Mouse (Mus musculus) Patski (cell line): ENCODE results near the gene H2-T22. TPM values are rescaled to one million over a fixed set of nuclear protein-coding genes. Genes with fewer than 3 reads are reported as not detected.
A peak's percentile ranks its signal among the peaks of the same experiment; 100 is the strongest.

Experiments
- ATAC-seq: fragments of 100-300 bp; one replicate; pipeline ENCODE4 v1.8.0; 2021
- CTCF ChIA-PET: fragments of 350-600 bp; sonication (Branson Sonifier 250); formaldehyde crosslinking; loops from one replicate; lab custom pipeline; 2022; ENCODE audit warnings: inconsistent platforms; lab: Charles Lee
- POLR2A ChIA-PET: fragments of 350-600 bp; sonication (Branson Sonifier 250); formaldehyde crosslinking; loops from one replicate; lab custom pipeline; 2022; ENCODE audit warnings: antibody characterized with exemption, inconsistent platforms; lab: Charles Lee
- DNase-seq: peaks from one replicate; pipeline ENCODE4 v3.0.0-alpha.2; 2011; ENCODE audit warnings: low read depth, low spot score
- H3K27me3 ChIP-seq: fragments of 371-371 bp; one replicate; pipeline ENCODE4 v1.5.1; 2021
- CTCF ChIP-seq: fragments of 100-300 bp; IDR thresholded peaks from one replicate; pipeline ENCODE4 v1.5.1; 2021
- in situ Hi-C: fragments of 300-500 bp; cut with MboI; formaldehyde crosslinking; loops from 3 replicates; pipeline ENCODE4 v1.11.1; 2018; ENCODE audit warnings: low pct_unique_long_range_greater_than_20kb, mixed read lengths
- polyA plus RNA-seq: library from polyadenylated mRNA; unstranded; gene quantifications from one replicate; pipeline ENCODE4 v1.2.3, GENCODE M21; 2021

H2-T22 gene
- polyA plus RNA-seq, 1 experiment from 2014 or later: 24.8 TPM

DNA sequence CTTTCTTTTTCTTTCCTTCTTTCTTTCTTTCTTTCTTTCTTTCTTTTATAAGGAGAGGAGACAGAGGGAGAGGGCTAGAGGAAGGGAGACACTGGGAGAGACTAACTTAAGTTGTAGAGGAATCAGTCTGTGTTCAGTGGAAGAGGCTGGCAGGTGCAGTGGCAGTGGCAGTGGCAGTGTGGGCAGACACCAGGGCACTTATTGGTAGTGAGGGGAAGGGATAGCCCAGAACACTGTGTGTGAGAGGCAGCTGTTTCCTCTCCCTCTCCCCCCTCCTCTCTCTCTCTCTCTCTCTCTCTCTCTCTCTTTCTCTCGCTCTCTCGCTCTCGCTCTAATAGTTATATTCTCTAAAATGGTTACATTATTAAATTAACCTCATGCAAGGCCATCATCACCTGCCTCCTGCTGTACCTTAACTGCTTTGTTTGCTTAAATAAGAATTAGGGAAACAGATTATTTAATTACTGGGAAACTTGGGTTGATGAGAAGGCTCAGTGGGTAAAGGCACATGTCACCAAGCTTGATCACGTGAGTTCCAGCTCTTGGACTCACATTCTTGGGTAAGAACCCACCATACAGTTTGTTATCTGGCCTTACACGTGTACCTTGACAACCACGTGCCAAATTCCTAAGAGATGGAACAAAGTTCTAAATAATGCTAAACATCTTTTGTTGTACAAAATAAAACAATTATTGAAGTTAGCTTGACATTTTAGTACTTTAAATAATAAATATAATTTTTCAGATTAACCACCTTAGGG, 43.8 kb downstream of the H2-T22 start:
- DNase-seq (no peak), ATAC-seq (no peak)
- TF ChIP-seq CTCF: no peak
- ChIA-PET POLR2A (interaction anchor here (0.5 kb wide), 1 partner anchor 33 kb away, joined by 3 read pairs; no protein-coding TSS in a partner anchor), CTCF (interaction anchor here (1.1 to 8.5 kb wide), 2 partner anchors 21 to 62 kb away, joined by 4 to 44 read pairs; partner anchors contain the start of gene H2-T24)
- H3K27me3 ChIP-seq: no peaks in the 10 kb centered on the region
- in situ Hi-C loops: loop anchor here (5.0 kb wide), 1 partner anchor 119 kb away; no protein-coding TSS in a partner anchor

DNA sequence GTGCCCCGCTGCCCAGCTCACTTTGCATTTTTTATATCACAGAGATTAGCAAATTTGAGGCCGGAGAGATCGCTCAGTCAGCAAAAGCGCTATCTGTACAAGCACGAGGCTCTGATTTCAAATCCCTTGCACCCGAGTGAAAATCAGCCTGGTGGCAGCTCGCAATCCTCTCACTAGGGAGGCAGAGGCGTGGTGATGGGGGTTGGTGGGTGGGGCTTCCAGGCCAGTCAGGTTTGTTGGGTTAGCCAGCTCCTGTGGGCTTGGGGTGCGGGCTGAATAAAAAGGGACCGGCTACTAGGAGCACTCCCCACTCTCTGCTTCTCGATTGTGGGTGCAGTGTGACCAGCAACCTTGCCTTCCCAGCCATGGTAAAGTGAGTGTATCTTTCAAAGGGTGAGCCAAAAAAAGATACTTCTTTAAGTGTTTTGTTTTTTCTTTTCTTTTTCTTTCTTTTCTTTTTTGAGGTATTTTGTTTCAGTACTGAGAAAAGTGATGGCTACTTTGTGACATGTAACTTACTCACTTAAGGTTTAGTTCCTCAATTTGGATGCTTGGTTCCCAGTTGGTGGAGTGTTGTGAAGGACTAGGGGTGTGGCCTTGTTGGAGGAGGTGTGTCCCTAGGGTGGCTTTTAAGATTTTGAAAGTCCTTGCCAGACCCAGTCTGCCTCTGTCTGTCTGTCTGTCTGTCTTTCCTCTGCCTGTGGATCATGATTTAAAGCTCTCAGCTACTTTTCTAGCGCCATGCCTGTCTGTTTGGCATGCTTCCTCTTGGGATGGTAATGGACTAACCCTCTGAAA, 44.6 kb downstream of the H2-T22 start:
- TF ChIP-seq CTCF: no peak
- no peak for DNase-seq
- no peaks in the 10 kb centered on the region for H3K27me3 ChIP-seq
- CTCF ChIA-PET: interaction anchor here (0.6 to 8.5 kb wide), 13 partner anchors 19 to 135 kb away, joined by 3 to 44 read pairs (median 4); partner anchors contain the start of genes Gm19684, H2-T23 and H2-T24
- no peak for ATAC-seq
- in situ Hi-C loops: loop anchor here (5.0 kb wide), 1 partner anchor 119 kb away; no protein-coding TSS in a partner anchor
- POLR2A ChIA-PET: interaction anchor here (0.5 to 0.7 kb wide), 2 partner anchors 33 to 50 kb away, joined by 3 to 5 read pairs; no protein-coding TSS in a partner anchor

DNA sequence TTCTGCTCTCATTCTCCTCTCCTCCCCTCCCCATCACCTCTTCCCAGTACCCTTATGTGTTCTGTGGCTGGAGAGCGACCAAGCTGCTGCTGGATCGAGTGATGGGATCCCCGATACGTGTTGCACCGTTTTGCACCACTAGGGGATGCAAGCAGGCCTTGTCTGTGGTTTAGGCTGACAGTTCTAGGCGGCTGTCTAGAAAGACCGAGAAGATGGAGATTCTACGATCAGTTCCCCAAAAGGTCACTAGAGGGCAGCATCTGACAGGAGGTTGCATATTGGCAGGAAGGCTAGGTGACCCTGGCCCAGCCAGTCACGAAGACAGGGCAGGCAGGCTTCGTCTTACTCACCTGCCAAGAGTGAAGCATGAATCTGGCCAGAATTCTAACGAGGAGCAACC, 45.6 kb downstream of the H2-T22 start:
- ChIA-PET POLR2A (interaction anchor here (0.6 to 0.7 kb wide), 2 partner anchors 18 to 30 kb away, joined by 3 read pairs; no protein-coding TSS in a partner anchor), CTCF (interaction anchor here (0.6 to 2.4 kb wide), 13 partner anchors 20 to 136 kb away, joined by 3 to 19 read pairs (median 3); partner anchors contain the start of genes Gm19684, Gm6034, H2-T22 and H2-T23)
- peak; percentile 95 for DNase-seq
- TF ChIP-seq CTCF: peak; percentile 99
- ATAC-seq: peak; percentile 77
- no peaks in the 10 kb centered on the region for H3K27me3 ChIP-seq
- in situ Hi-C loops: loop anchor here (5.0 kb wide), 1 partner anchor 120 kb away; no protein-coding TSS in a partner anchor

DNA sequence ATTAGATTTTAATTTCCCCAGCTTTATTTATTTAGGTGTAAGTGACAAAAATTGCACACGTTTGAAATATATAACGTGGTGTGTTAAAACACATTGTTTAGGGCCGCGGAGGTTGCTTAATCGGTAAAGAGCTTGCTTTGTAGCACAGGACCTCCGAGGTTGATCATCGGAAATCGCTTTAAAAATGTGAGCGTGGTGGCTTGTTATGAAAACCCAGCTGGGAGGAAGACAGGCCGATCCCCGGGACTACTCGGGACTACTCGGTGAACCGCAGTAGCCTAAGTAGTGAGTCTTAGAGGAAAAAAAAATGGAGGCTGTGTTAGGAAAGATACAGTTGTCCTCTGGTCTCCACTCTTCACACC, 47.7 kb downstream of the H2-T22 start:
- ATAC-seq (no peak), DNase-seq (no peak)
- in situ Hi-C loops: loop anchor here (5.0 kb wide), 2 partner anchors 58 to 122 kb away; no protein-coding TSS in a partner anchor
- H3K27me3 ChIP-seq: no peaks in the 10 kb centered on the region
- no peak for TF ChIP-seq CTCF
- ChIA-PET CTCF (interaction anchor here (1.3 to 5.4 kb wide), 10 partner anchors 8 to 194 kb away, joined by 4 to 74 read pairs (median 12); partner anchors contain the start of genes Gnl1 and Prr3), POLR2A (interaction anchor here (0.6 to 0.7 kb wide), 2 partner anchors 11 to 80 kb away, joined by 3 to 6 read pairs; no protein-coding TSS in a partner anchor)

DNA sequence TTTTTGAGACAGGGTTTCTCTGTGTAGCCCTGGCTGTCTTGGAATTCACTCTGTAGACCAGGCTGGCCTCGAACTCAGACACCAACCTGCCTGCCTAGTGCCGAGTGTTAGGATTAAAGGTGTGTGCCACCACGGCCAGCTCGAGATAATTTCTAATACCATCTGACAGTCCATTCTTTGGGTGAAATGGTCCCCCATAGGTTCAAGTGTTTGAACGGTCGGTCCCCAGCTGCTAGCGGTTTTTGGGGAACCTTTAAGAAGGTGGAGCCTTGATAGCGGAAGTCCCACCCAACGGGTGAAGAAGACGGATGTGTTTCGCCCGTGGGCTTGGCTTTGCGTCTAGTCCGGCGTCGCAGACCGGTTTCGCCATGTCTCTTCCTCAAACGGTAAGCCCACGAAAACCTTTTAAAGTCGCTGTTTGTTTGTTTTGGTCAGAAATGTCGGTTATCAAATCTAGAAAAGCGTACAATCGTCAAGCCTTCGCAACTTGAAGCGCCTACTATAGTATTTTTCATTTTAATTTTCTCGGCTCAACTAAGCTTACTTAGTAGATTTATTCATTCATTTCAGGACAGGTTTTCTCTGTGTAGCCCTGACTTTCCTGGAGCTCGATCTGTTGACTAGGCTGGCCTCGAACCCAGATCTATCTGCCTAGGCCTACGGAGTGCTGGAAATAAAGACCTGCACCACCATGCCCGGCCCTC, 48.2 kb downstream of the H2-T22 start:
- peak; percentile 54 for DNase-seq
- peak; percentile 65 for ATAC-seq
- no peaks in the 10 kb centered on the region for H3K27me3 ChIP-seq
- POLR2A ChIA-PET: interaction anchor here (0.7 to 1.4 kb wide), 4 partner anchors 11 to 75 kb away, joined by 3 to 6 read pairs (median 4); partner anchors contain the start of genes Gnl1 and Prr3
- no peak for TF ChIP-seq CTCF
- in situ Hi-C loops: loop anchor here (5.0 kb wide), 1 partner anchor 57 kb away; no protein-coding TSS in a partner anchor
- CTCF ChIA-PET: interaction anchor here (0.7 to 5.4 kb wide), 27 partner anchors 9 to 195 kb away, joined by 3 to 74 read pairs (median 6); partner anchors contain the start of genes Gm6034, Gnl1, H2-T22 and H2-T24

DNA sequence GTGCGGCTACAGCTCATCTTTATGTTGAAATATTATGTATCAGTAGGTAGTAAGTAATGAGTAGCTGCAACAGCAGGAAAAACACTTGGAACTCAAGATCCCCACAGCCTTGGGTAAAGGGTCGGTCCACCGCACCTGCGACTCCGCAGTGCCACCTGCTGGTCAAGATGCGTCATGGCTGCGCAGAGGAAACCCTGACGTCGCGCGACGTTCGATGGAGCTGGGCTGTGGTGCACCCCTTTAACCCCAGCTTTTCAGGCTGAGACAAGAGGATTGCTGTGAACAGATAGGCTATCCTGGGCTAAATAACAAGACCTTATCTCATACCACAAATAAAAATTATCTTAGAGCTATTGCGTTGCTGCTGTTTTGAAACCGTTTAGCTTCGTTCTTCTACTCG, 48.9 kb downstream of the H2-T22 start:
- POLR2A ChIA-PET: interaction anchor here (0.9 to 1.4 kb wide), 4 partner anchors 10 to 74 kb away, joined by 3 to 6 read pairs (median 4); partner anchors contain the start of genes Gnl1 and Prr3
- peak; percentile 68 for ATAC-seq
- in situ Hi-C loops: loop anchor here (5.0 kb wide), 1 partner anchor 56 kb away; no protein-coding TSS in a partner anchor
- TF ChIP-seq CTCF: peak; percentile 99
- no peak for DNase-seq
- H3K27me3 ChIP-seq: no peaks in the 10 kb centered on the region
- CTCF ChIA-PET: interaction anchor here (0.6 to 5.4 kb wide), 30 partner anchors 10 to 195 kb away, joined by 3 to 74 read pairs (median 5); partner anchors contain the start of genes Gm6034, Gnl1, H2-T22 and H2-T24

DNA sequence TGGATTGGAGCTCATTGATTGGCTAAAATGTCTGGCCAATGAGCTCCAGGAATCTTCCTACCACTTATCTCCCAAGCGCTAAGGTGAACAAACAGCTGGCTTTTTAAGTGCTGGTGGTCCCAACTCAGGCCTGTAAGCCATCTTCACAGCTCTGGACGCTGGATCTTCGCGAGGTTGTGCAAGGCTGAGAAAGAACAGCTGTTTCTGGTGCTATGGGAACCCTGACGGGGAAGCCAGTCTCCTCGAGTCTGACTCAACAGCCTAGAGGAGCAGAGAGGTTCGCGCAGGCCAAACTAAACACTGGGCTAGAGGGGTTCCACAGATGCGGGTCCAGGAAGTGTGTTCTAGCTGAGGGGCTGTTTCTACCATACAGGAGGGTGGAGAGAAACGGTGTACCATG, 50.8 kb downstream of the H2-T22 start:
- POLR2A ChIA-PET: interaction anchor here (1.0 kb wide), 1 partner anchor 11 kb away, joined by 4 read pairs; the partner anchor contains the start of gene Prr3
- CTCF ChIA-PET: interaction anchor here (1.3 to 5.4 kb wide), 3 partner anchors 10 to 69 kb away, joined by 4 to 74 read pairs (median 62); partner anchors contain the start of genes Gnl1 and Prr3
- no peak for DNase-seq
- in situ Hi-C loops: loop anchor here (5.0 kb wide), 1 partner anchor 54 kb away; no protein-coding TSS in a partner anchor
- ATAC-seq: no peak
- TF ChIP-seq CTCF: no peak
- H3K27me3 ChIP-seq: no peaks in the 10 kb centered on the region

Other genes starting within 250 kb of the H2-T22 start
- gene Ier3, start 221.1 kb downstream of the H2-T22 start, polyA plus RNA-seq: 149 TPM
- gene Flot1, start 219.5 kb downstream of the H2-T22 start, polyA plus RNA-seq: 308 TPM
- gene Tubb5, start 204.4 kb downstream of the H2-T22 start, polyA plus RNA-seq: 608 TPM
- gene Mdc1, start 201.2 kb downstream of the H2-T22 start, polyA plus RNA-seq: 23.9 TPM
- gene Nrm, start 181.4 kb downstream of the H2-T22 start, polyA plus RNA-seq: 13.5 TPM
- gene Ppp1r18, start 177.2 kb downstream of the H2-T22 start, polyA plus RNA-seq: 74.3 TPM
- gene Dhx16, start 162.9 kb downstream of the H2-T22 start, polyA plus RNA-seq: 68.9 TPM
- 61.5 TPM for gene 2310061I04Rik, start 145.3 kb downstream of the H2-T22 start, polyA plus RNA-seq
- 42.6 TPM for gene Atat1, start 132.7 kb downstream of the H2-T22 start, polyA plus RNA-seq
- gene Mrps18b, start 126.4 kb downstream of the H2-T22 start, polyA plus RNA-seq: 83.0 TPM
- 41.2 TPM for gene Ppp1r10, start 126.3 kb downstream of the H2-T22 start, polyA plus RNA-seq
- gene Abcf1, start 73.0 kb downstream of the H2-T22 start, polyA plus RNA-seq: 110 TPM
- gene Gnl1, start 62.9 kb downstream of the H2-T22 start, polyA plus RNA-seq: 74.4 TPM
- 39.1 TPM for gene Prr3, start 62.5 kb downstream of the H2-T22 start, polyA plus RNA-seq
- 0.31 TPM for gene H2-T24, start 22.2 kb downstream of the H2-T22 start, polyA plus RNA-seq
- gene H2-T23, start 9.9 kb downstream of the H2-T22 start, polyA plus RNA-seq: 28.3 TPM
- not detected for gene Gm6034, start 214 bp upstream of the H2-T22 start, polyA plus RNA-seq
- 9.1 TPM for gene Gm11127, start 15.6 kb upstream of the H2-T22 start, polyA plus RNA-seq
- 0.06 TPM for gene Gm19684, start 78.9 kb upstream of the H2-T22 start, polyA plus RNA-seq
- gene Gm7030, start 86.7 kb upstream of the H2-T22 start, polyA plus RNA-seq: not detected
- not detected for gene Gm8909, start 125.8 kb upstream of the H2-T22 start, polyA plus RNA-seq
- not detected for gene H2-T3, start 147.5 kb upstream of the H2-T22 start, polyA plus RNA-seq
- gene Rpp21, start 215.3 kb upstream of the H2-T22 start, polyA plus RNA-seq: 41.5 TPM
- gene Trim39, start 229.5 kb upstream of the H2-T22 start, polyA plus RNA-seq: 21.0 TPM
- 0.06 TPM for gene H2-M10.2, start 243.7 kb upstream of the H2-T22 start, polyA plus RNA-seq